Mouse (Mus musculus) forebrain, embryonic 13.5 days (tissue): ENCODE results near the gene Nol12. TPM values are rescaled to one million over a fixed set of nuclear protein-coding genes. Genes with fewer than 3 reads are reported as not detected.

ENCODE experiments used
- ATAC-seq: fragments of 200-750 bp; cut with Nextera tagmentation; 2 replicates; pipeline ENCODE4 v1.8.0; 2017
- H3K27ac ChIP-seq: fragments of 300-500 bp; sonication (generic); 2 replicates; pipeline ENCODE4 v1.5.1; 2015; ENCODE audit warnings: inconsistent platforms, mild to moderate bottlenecking, moderate library complexity
- H3K27me3 ChIP-seq: fragments of 300-500 bp; sonication (generic); 2 replicates; pipeline ENCODE4 v1.6.1; 2015; ENCODE audit warnings: mild to moderate bottlenecking, inconsistent platforms
- H3K36me3 ChIP-seq: fragments of 300-500 bp; sonication (generic); 2 replicates; pipeline ENCODE4 v1.6.1; 2015; ENCODE audit warnings: mild to moderate bottlenecking, inconsistent platforms; ENCODE audit not compliant: poor library complexity, severe bottlenecking
- H3K4me1 ChIP-seq: fragments of 300-500 bp; sonication (generic); 2 replicates; pipeline ENCODE4 v1.6.1; 2015; ENCODE audit warnings: inconsistent platforms
- H3K4me2 ChIP-seq: fragments of 300-500 bp; sonication (generic); 2 replicates; pipeline ENCODE4 v1.6.1; 2015; ENCODE audit warnings: inconsistent platforms, mild to moderate bottlenecking, moderate library complexity
- H3K4me3 ChIP-seq: fragments of 300-500 bp; sonication (generic); 2 replicates; pipeline ENCODE4 v1.5.1; 2015; ENCODE audit warnings: mild to moderate bottlenecking, inconsistent platforms
- H3K9ac ChIP-seq: fragments of 300-500 bp; sonication (generic); 2 replicates; pipeline ENCODE4 v1.6.1; 2015; ENCODE audit warnings: mild to moderate bottlenecking, inconsistent platforms
- H3K9me3 ChIP-seq: fragments of 300-500 bp; sonication (generic); replicated peaks from 2 replicates; pipeline ENCODE4 v1.6.1; 2016; ENCODE audit warnings: inconsistent platforms
- WGBS: fragments of 180-500 bp; shearing (Covaris S2); methylation state at CpG from one replicate; pipeline ENCODE4 v1.1.7; 2015; 5-methylcytosine and 5-hydroxymethylcytosine counted together
- polyA plus RNA-seq: library from polyadenylated mRNA; unstranded; fragments of >200 nt; fragmentation: Nextera tagmentation; extraction: Ambion mirVana; gene quantifications from 2 replicates; pipeline ENCODE4 v1.2.1, GENCODE M21; 2015

Gene Nol12
- polyA plus RNA-seq: 50.3 and 59.3 TPM in 2 replicates

- peaks cover 32% of the 10 kb centered on the region for H3K36me3 ChIP-seq
- 0% methylated on average over 41 of the region's 42 CpGs for WGBS
- peak within 1 kb of the TSS; percentile 77 for H3K9ac ChIP-seq
- ATAC-seq: peak; percentile 91
- H3K4me3 ChIP-seq: peak within 1 kb of the TSS; percentile 60
- no peaks in the 10 kb centered on the region for H3K9me3 ChIP-seq
- H3K4me2 ChIP-seq: peak within 1 kb of the TSS; percentile 86
- H3K4me1 ChIP-seq: peaks cover 19% of the 10 kb centered on the region
- peaks cover 3% of the 10 kb centered on the region; the same call in 1 of the 2 replicates for H3K27me3 ChIP-seq
- H3K27ac ChIP-seq: peak within 1 kb of the TSS; percentile 82
These were observed at the start of gene Nol12 for GRCm38 (mm10) chr15:78934784-78935320. Gene Nol12 (plus strand): TSS chr15:78934933.

- Histone ChIP-seq H3K27ac (no peak overlapping the region), H3K4me2 (no peak overlapping the region), H3K9ac (no peak overlapping the region), H3K9me3 (no peaks in the 10 kb centered on the region), H3K4me3 (no peak overlapping the region), H3K4me1 (no peaks in the 10 kb centered on the region), H3K36me3 (peaks cover 94% of the 10 kb centered on the region), H3K27me3 (no peaks in the 10 kb centered on the region)
- ATAC-seq: no peak
- WGBS: 24% methylated on average over 12 of the region's 13 CpGs
These were observed 45.3 kb upstream of the Nol12 start for GRCm38 (mm10) chr15:78889401-78889853.

- Histone ChIP-seq H3K9me3 (no peaks in the 10 kb centered on the region), H3K4me2 (no peak overlapping the region), H3K27me3 (no peaks in the 10 kb centered on the region), H3K36me3 (peaks cover 76% of the 10 kb centered on the region), H3K9ac (no peak overlapping the region), H3K27ac (no peak overlapping the region), H3K4me3 (no peak overlapping the region), H3K4me1 (no peaks in the 10 kb centered on the region)
- 74% methylated on average over 7 of the region's 7 CpGs for WGBS
- ATAC-seq: no peak
These were observed 42.3 kb upstream of the Nol12 start for GRCm38 (mm10) chr15:78892440-78892839.

- no peak for ATAC-seq
- peaks cover 54% of the 10 kb centered on the region for H3K36me3 ChIP-seq
- no peak overlapping the region for H3K27ac ChIP-seq
- no peak overlapping the region for H3K9ac ChIP-seq
- no peaks in the 10 kb centered on the region for H3K9me3 ChIP-seq
- H3K27me3 ChIP-seq: peaks cover 12% of the 10 kb centered on the region
- no peaks in the 10 kb centered on the region; the same call in 1 of the 2 replicates for H3K4me1 ChIP-seq
- H3K4me2 ChIP-seq: no peak overlapping the region
- WGBS: 77% methylated on average over 13 of the region's 13 CpGs
- no peak overlapping the region for H3K4me3 ChIP-seq
These were observed 40.0 kb upstream of the Nol12 start for GRCm38 (mm10) chr15:78894726-78895125.

GRCm38 (mm10) chr15:78895741-78896140 is 39.0 kb upstream of the Nol12 start:
- Histone ChIP-seq H3K9me3 (no peaks in the 10 kb centered on the region), H3K36me3 (peaks cover 46% of the 10 kb centered on the region), H3K27ac (no peak overlapping the region), H3K27me3 (peaks cover 22% of the 10 kb centered on the region), H3K9ac (no peak overlapping the region), H3K4me2 (no peak overlapping the region), H3K4me3 (no peak overlapping the region), H3K4me1 (peaks cover 10% of the 10 kb centered on the region)
- 98% methylated on average over 2 of the region's 2 CpGs for WGBS
- no peak for ATAC-seq

GRCm38 (mm10) chr15:78896149-78896548 is 38.6 kb upstream of the Nol12 start:
- H3K4me1 ChIP-seq: peaks cover 14% of the 10 kb centered on the region
- H3K9ac ChIP-seq: no peak overlapping the region
- H3K36me3 ChIP-seq: peaks cover 42% of the 10 kb centered on the region
- H3K4me3 ChIP-seq: no peak overlapping the region
- H3K4me2 ChIP-seq: no peak overlapping the region
- no peaks in the 10 kb centered on the region for H3K9me3 ChIP-seq
- H3K27me3 ChIP-seq: peaks cover 26% of the 10 kb centered on the region
- 88% methylated on average over 3 of the region's 3 CpGs for WGBS
- ATAC-seq: no peak
- H3K27ac ChIP-seq: no peak overlapping the region

- ATAC-seq: no peak
- Histone ChIP-seq H3K36me3 (peaks cover 28% of the 10 kb centered on the region), H3K4me3 (no peak overlapping the region), H3K27me3 (peaks cover 27% of the 10 kb centered on the region), H3K4me1 (peaks cover 17% of the 10 kb centered on the region), H3K9ac (no peak overlapping the region), H3K4me2 (no peak overlapping the region), H3K9me3 (no peaks in the 10 kb centered on the region), H3K27ac (no peak overlapping the region)
- 91% methylated on average over 4 of the region's 4 CpGs for WGBS
These were observed 37.2 kb upstream of the Nol12 start for GRCm38 (mm10) chr15:78897488-78897887.

GRCm38 (mm10) chr15:78898507-78899001 is 36.2 kb upstream of the Nol12 start:
- 0 out of 2 replicates have a peak overlapping the region, but pooled peaks have one; percentile 90 for H3K4me2 ChIP-seq
- peaks cover 17% of the 10 kb centered on the region for H3K4me1 ChIP-seq
- no peak for ATAC-seq
- peaks cover 27% of the 10 kb centered on the region for H3K27me3 ChIP-seq
- peaks cover 18% of the 10 kb centered on the region for H3K36me3 ChIP-seq
- H3K4me3 ChIP-seq: no peak overlapping the region
- no peak overlapping the region for H3K27ac ChIP-seq
- H3K9me3 ChIP-seq: no peaks in the 10 kb centered on the region
- H3K9ac ChIP-seq: no peak overlapping the region
- WGBS: 54% methylated on average over 6 of the region's 6 CpGs

GRCm38 (mm10) chr15:78899409-78899739 is 35.4 kb upstream of the Nol12 start, which contains the start of gene Gm49510:
Gene Gm49510 (plus strand): TSS chr15:78899667.
- Histone ChIP-seq H3K27me3 (peaks cover 27% of the 10 kb centered on the region), H3K4me3 (peak within 1 kb of the TSS; percentile 53), H3K27ac (no peak within 1 kb of the TSS), H3K4me2 (peak within 1 kb of the TSS; percentile 90), H3K36me3 (peaks cover 10% of the 10 kb centered on the region; the same call in 1 of the 2 replicates), H3K9me3 (no peaks in the 10 kb centered on the region), H3K4me1 (peaks cover 17% of the 10 kb centered on the region), H3K9ac (peak within 1 kb of the TSS; percentile 71)
- WGBS: under 1% methylated on average over 17 of the region's 20 CpGs
- ATAC-seq: no peak

GRCm38 (mm10) chr15:78899740-78900584 is 34.8 kb upstream of the Nol12 start, which contains the start of gene Sh3bp1:
Gene Sh3bp1 (plus strand): TSS chr15:78899768.
- Histone ChIP-seq H3K9ac (peak within 1 kb of the TSS; percentile 71), H3K27ac (no peak within 1 kb of the TSS), H3K4me3 (peak within 1 kb of the TSS; percentile 53), H3K27me3 (peaks cover 27% of the 10 kb centered on the region), H3K36me3 (peaks cover 7% of the 10 kb centered on the region; the same call in 1 of the 2 replicates), H3K4me1 (peaks cover 17% of the 10 kb centered on the region), H3K9me3 (no peaks in the 10 kb centered on the region), H3K4me2 (peak within 1 kb of the TSS; percentile 90)
- 1% methylated on average over 47 of the region's 47 CpGs for WGBS
- ATAC-seq: no peak

GRCm38 (mm10) chr15:78900585-78901421 is 33.9 kb upstream of the Nol12 start:
- Histone ChIP-seq H3K36me3 (no peaks in the 10 kb centered on the region), H3K4me2 (peak overlapping the region; percentile 90), H3K27me3 (peaks cover 27% of the 10 kb centered on the region), H3K9ac (peak overlapping the region; percentile 71; the same call in 1 of the 2 replicates), H3K4me1 (peaks cover 17% of the 10 kb centered on the region), H3K4me3 (peak overlapping the region; percentile 53), H3K27ac (no peak overlapping the region), H3K9me3 (no peaks in the 10 kb centered on the region)
- no peak for ATAC-seq
- 24% methylated on average over 18 of the region's 18 CpGs for WGBS
